Mouse (Mus musculus) ES-Bruce4 (cell line): ENCODE measurements around the gene Rps6ka2. TPM values are rescaled to one million over a fixed set of nuclear protein-coding genes. Genes with fewer than 3 reads are reported as not detected.

Experiments
- H3K27ac ChIP-seq: 2 replicates; pipeline ENCODE4 v1.5.1; 2012; ENCODE audit warnings: low read length, inconsistent platforms; ENCODE audit not compliant: insufficient read depth
- H3K27me3 ChIP-seq: 2 replicates; pipeline ENCODE4 v1.6.1; 2012; ENCODE audit warnings: mild to moderate bottlenecking, low read length, inconsistent platforms; ENCODE audit not compliant: control insufficient read depth, poor library complexity, insufficient read depth, severe bottlenecking
- H3K36me3 ChIP-seq: 2 replicates; pipeline ENCODE4 v1.6.1; 2012; ENCODE audit warnings: inconsistent platforms, mild to moderate bottlenecking, low read length, moderate library complexity; ENCODE audit not compliant: control insufficient read depth, poor library complexity, insufficient read depth, severe bottlenecking
- H3K4me1 ChIP-seq: one replicate; pipeline ENCODE4 v1.8.1; 2011; ENCODE audit warnings: low read length; ENCODE audit not compliant: control insufficient read depth, insufficient read depth
- H3K4me3 ChIP-seq: 2 replicates; pipeline ENCODE4 v1.5.1; 2011; ENCODE audit warnings: low read depth, mild to moderate bottlenecking, low read length
- H3K9ac ChIP-seq: 2 replicates; pipeline ENCODE4 v1.6.1; 2012; ENCODE audit warnings: low read depth, mild to moderate bottlenecking, inconsistent platforms; ENCODE audit not compliant: poor library complexity, severe bottlenecking
- H3K9me3 ChIP-seq: replicated peaks from 2 replicates; pipeline ENCODE4 v1.6.1; 2012; ENCODE audit warnings: mild to moderate bottlenecking, low read length, inconsistent platforms; ENCODE audit not compliant: control insufficient read depth, poor library complexity, insufficient read depth, severe bottlenecking
- CTCF ChIP-seq: IDR thresholded peaks from one replicate; pipeline ENCODE4 v1.8.1; 2011; ENCODE audit warnings: low read depth, low read length
- EP300 ChIP-seq: IDR thresholded peaks from 2 replicates; pipeline ENCODE4 v1.6.1; 2011; ENCODE audit warnings: low read depth, low read length; ENCODE audit not compliant: insufficient read depth
- POLR2A ChIP-seq: IDR thresholded peaks from one replicate; pipeline ENCODE4 v1.8.1; 2011; ENCODE audit warnings: low read length; ENCODE audit not compliant: insufficient read depth
- polyA plus RNA-seq: library from polyadenylated mRNA; stranded (reverse); fragments of >200 nt; gene quantifications from 2 replicates; pipeline ENCODE4 v1.2.4, GENCODE M21; 2011; ENCODE audit warnings: low read depth; ENCODE audit not compliant: missing spikeins, insufficient read depth, insufficient read length

The Rps6ka2 gene
- polyA plus RNA-seq, 1 experiment: 26.6 TPM

- Histone ChIP-seq H3K9ac (no peak overlapping the region), H3K27ac (no peak overlapping the region)
- TF ChIP-seq CTCF (no peak), POLR2A (no peak), EP300 (no peak)
These were observed 87.3 kb downstream of the Rps6ka2 start for GRCm38 (mm10) chr17:7257208-7257607.

GRCm38 (mm10) chr17:7258748-7259359 is 88.9 kb downstream of the Rps6ka2 start:
- Histone ChIP-seq H3K9ac (no peak overlapping the region), H3K36me3 (no peaks in the 10 kb centered on the region), H3K4me1 (no peaks in the 10 kb centered on the region), H3K4me3 (no peak overlapping the region), H3K27ac (no peak overlapping the region), H3K9me3 (no peaks in the 10 kb centered on the region), H3K27me3 (no peaks in the 10 kb centered on the region)
- no peak for TF ChIP-seq POLR2A
- no peak for TF ChIP-seq CTCF
- no peak for TF ChIP-seq EP300

More at GRCm38 (mm10) chr17:7257208-7257607, 87.3 kb downstream of the Rps6ka2 start:
- no peaks in the 10 kb centered on the region for H3K9me3 ChIP-seq
- H3K4me3 ChIP-seq: no peak overlapping the region
- no peaks in the 10 kb centered on the region for H3K4me1 ChIP-seq
- H3K36me3 ChIP-seq: no peaks in the 10 kb centered on the region
- no peaks in the 10 kb centered on the region for H3K27me3 ChIP-seq

- Histone ChIP-seq H3K9ac (no peak overlapping the region), H3K4me3 (no peak overlapping the region), H3K27me3 (no peaks in the 10 kb centered on the region), H3K9me3 (no peaks in the 10 kb centered on the region), H3K4me1 (no peaks in the 10 kb centered on the region), H3K27ac (no peak overlapping the region), H3K36me3 (no peaks in the 10 kb centered on the region)
- no peak for TF ChIP-seq EP300
- TF ChIP-seq POLR2A: no peak
- no peak for TF ChIP-seq CTCF
These were observed 90.4 kb downstream of the Rps6ka2 start for GRCm38 (mm10) chr17:7260360-7260759.

DNA sequence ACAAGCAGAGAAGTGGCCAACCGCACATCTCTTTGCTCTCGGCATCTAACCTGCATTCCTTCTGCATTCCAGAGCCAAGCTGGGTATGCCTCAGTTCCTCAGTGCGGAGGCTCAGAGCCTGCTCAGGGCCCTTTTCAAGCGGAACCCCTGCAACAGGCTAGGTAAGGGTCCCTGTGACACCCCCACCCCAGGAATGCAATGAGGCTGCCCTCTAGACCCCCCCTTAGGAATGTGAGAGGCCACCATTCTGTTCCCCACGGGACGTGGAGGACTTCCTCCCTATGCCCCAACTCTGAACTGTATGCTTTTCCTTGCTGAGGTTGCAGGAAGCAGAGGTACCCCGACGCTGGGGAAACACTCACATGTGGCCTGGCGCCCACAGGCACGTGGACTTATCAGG is 92.1 kb downstream of the Rps6ka2 start:
- Histone ChIP-seq H3K27ac (no peak overlapping the region), H3K36me3 (no peaks in the 10 kb centered on the region), H3K9me3 (no peaks in the 10 kb centered on the region), H3K9ac (no peak overlapping the region), H3K4me1 (no peaks in the 10 kb centered on the region), H3K4me3 (no peak overlapping the region), H3K27me3 (no peaks in the 10 kb centered on the region)
- TF ChIP-seq POLR2A (no peak), EP300 (no peak), CTCF (no peak)

DNA sequence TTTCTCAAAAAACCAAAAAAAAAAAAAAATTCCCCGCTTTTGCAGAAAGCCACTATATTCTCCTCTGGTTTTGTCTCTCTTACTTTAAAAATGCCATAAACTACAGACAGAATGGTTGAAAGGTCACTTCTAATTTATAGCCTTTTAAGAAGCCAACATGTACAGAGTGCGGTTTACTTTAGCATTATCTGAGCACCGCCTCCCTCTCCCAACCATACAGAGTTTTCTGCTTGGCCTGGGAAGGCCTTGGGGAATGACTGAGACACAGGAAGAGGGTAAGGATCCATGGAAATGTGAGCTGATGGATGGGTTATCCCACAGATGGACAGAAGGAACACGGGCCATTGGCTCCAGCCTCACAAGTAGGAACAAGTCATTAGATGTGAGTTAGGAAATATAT is 92.7 kb downstream of the Rps6ka2 start:
- H3K4me1 ChIP-seq: no peaks in the 10 kb centered on the region
- no peak overlapping the region for H3K4me3 ChIP-seq
- no peak overlapping the region for H3K27ac ChIP-seq
- H3K9ac ChIP-seq: no peak overlapping the region
- no peaks in the 10 kb centered on the region for H3K9me3 ChIP-seq
- no peaks in the 10 kb centered on the region for H3K36me3 ChIP-seq
- no peak for TF ChIP-seq CTCF
- no peak for TF ChIP-seq POLR2A
- TF ChIP-seq EP300: no peak
- H3K27me3 ChIP-seq: no peaks in the 10 kb centered on the region

DNA sequence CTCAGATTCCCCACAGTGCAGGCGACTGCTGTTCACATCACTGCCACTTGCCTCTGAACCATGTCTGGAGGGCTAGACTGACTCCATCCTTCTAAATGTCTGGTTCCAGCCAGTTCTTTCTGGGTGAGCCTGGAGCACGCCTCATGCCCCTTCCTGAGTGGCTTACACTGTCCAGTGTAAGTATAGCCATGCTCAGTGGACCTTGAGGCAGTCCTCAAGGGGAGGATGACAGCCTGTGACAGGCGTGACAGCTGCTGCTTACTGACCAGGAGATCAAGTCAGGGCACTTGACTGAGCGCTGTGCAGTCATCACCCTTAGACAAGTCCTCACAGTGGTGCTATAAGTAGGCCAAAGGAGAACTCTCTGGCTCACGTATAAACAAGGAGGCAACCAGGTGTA is 94.7 kb downstream of the Rps6ka2 start:
- Histone ChIP-seq H3K36me3 (no peaks in the 10 kb centered on the region), H3K27ac (no peak overlapping the region), H3K4me3 (no peak overlapping the region), H3K4me1 (no peaks in the 10 kb centered on the region), H3K9me3 (no peaks in the 10 kb centered on the region), H3K27me3 (no peaks in the 10 kb centered on the region), H3K9ac (no peak overlapping the region)
- no peak for TF ChIP-seq EP300
- no peak for TF ChIP-seq CTCF
